Mouse (Mus musculus) limb, embryonic 15.5 days (tissue): ENCODE measurements around the gene Mybpc2. TPM values are rescaled to one million over a fixed set of nuclear protein-coding genes. Genes with fewer than 3 reads are reported as not detected.

ENCODE experiments used
- microRNA-seq: library from miRNA; unstranded; fragments of <30 nt; microRNA quantifications from one replicate; pipeline ENCODE4, GENCODE M21; 2016
- polyA plus RNA-seq: library from polyadenylated mRNA; unstranded; fragments of >200 nt; fragmentation: Nextera tagmentation; extraction: Ambion mirVana; gene quantifications from 2 replicates; pipeline ENCODE4 v1.2.1, GENCODE M21; 2015

Gene Mybpc2
- polyA plus RNA-seq, 1 experiment from 2014 or later, result 0.13 TPM

Small RNA genes within 50 kb of the gene (microRNA-seq; reads per million reads assigned to microRNA genes)
- gene Mir7052 (not detected), gene Mir7053 (not detected)

Other genes starting within 250 kb of the Mybpc2 start
- 24.0 and 31.1 TPM in 2 replicates for gene Clec11a, start 217.8 kb downstream of the Mybpc2 start, polyA plus RNA-seq
- gene Shank1, start 214.4 kb downstream of the Mybpc2 start, polyA plus RNA-seq, result 2.4 and 3.2 TPM in 2 replicates
- 2.2 and 3.2 TPM in 2 replicates for gene Syt3, start 140.6 kb downstream of the Mybpc2 start, polyA plus RNA-seq
- 0.43 and 0.58 TPM in 2 replicates for gene 1700008O03Rik, start 138.8 kb downstream of the Mybpc2 start, polyA plus RNA-seq
- gene Lrrc4b, start 95.6 kb downstream of the Mybpc2 start, polyA plus RNA-seq, result 0.55 and 0.87 TPM in 2 replicates
- 0.29 and 0.56 TPM in 2 replicates for gene Aspdh, start 59.3 kb downstream of the Mybpc2 start, polyA plus RNA-seq
- gene Josd2, start 56.7 kb downstream of the Mybpc2 start, polyA plus RNA-seq, result 92.9 and 121 TPM in 2 replicates
- 103 and 116 TPM in 2 replicates for gene Emc10, start 28.1 kb downstream of the Mybpc2 start, polyA plus RNA-seq
- 9.7 and 12.8 TPM in 2 replicates for gene Fam71e1, start 28.1 kb downstream of the Mybpc2 start, polyA plus RNA-seq
- gene Spib, start 7.4 kb upstream of the Mybpc2 start, polyA plus RNA-seq, result 0.70 and 0.72 TPM in 2 replicates
- gene Pold1, start 24.2 kb upstream of the Mybpc2 start, polyA plus RNA-seq, result 75.7 and 83.6 TPM in 2 replicates
- 71.9 and 79.8 TPM in 2 replicates for gene Nr1h2, start 29.3 kb upstream of the Mybpc2 start, polyA plus RNA-seq
- gene Napsa, start 47.7 kb upstream of the Mybpc2 start, polyA plus RNA-seq, result 2.1 and 3.6 TPM in 2 replicates
- 0.16 and 0.20 TPM in 2 replicates for gene Kcnc3, start 66.0 kb upstream of the Mybpc2 start, polyA plus RNA-seq
- gene Myh14, start 146.2 kb upstream of the Mybpc2 start, polyA plus RNA-seq, result 5.4 and 6.4 TPM in 2 replicates
- not detected in 2 replicates for gene Izumo2, start 184.1 kb upstream of the Mybpc2 start, polyA plus RNA-seq
- gene Vrk3, start 223.8 kb upstream of the Mybpc2 start, polyA plus RNA-seq, result 30.4 and 30.8 TPM in 2 replicates
- gene Zfp473, start 226.4 kb upstream of the Mybpc2 start, polyA plus RNA-seq, result 1.7 TPM in 2 replicates